Mouse (Mus musculus): ENCODE measurements around the gene Sergef. TPM values are rescaled to one million over a fixed set of nuclear protein-coding genes. Genes with fewer than 3 reads are reported as not detected.
A peak's percentile ranks its signal among the peaks of the same experiment; 100 is the strongest.
"Not testable (repeated sequence)": the region's sequence is repeated elsewhere in the genome, so short reads cannot be mapped to it uniquely, and the experiment has no call there.

Gene Sergef
- polyA plus RNA-seq, 1 experiment from 2014 or later: 9.7 TPM

- no peak overlapping the region for H3K9ac ChIP-seq
- no peak overlapping the region for H3K27ac ChIP-seq
- H3K4me2 ChIP-seq: no peak overlapping the region
- H3K9me3 ChIP-seq (replicated peaks): no peaks in the 10 kb centered on the region
- no peak for ATAC-seq
- H3K4me1 ChIP-seq: peaks cover 11% of the 10 kb centered on the region
- H3K36me3 ChIP-seq: no peaks in the 10 kb centered on the region
- peaks cover 5% of the 10 kb centered on the region; the same call in 1 of the 2 replicates for H3K27me3 ChIP-seq (replicated peaks)
- no peak overlapping the region for H3K4me3 ChIP-seq
- 16% methylated on average over 2 of the region's 2 CpGs for WGBS (ENCODE audit: insufficient replicate concordance)
Observed at GRCm38 (mm10) chr7:46652279-46652678, 12.7 kb upstream of the Sergef start.

- H3K4me3 ChIP-seq; ATAC-seq; H3K9me3 ChIP-seq (replicated peaks); H3K36me3 ChIP-seq; H3K27ac ChIP-seq; H3K4me2 ChIP-seq; H3K9ac ChIP-seq: not testable (repeated sequence)
- H3K27me3 ChIP-seq (replicated peaks): peaks cover 20% of the 10 kb centered on the region; the same call in 1 of the 2 replicates
- peaks cover 11% of the 10 kb centered on the region for H3K4me1 ChIP-seq
- 32% methylated on average over 5 of the region's 5 CpGs for WGBS (ENCODE audit: insufficient replicate concordance)
Observed at GRCm38 (mm10) chr7:46650231-46650630, 10.6 kb upstream of the Sergef start.

- no peak overlapping the region for H3K4me3 ChIP-seq
- no peak for ATAC-seq
- peaks cover 11% of the 10 kb centered on the region for H3K4me1 ChIP-seq
- no peak overlapping the region for H3K9ac ChIP-seq
- H3K36me3 ChIP-seq: no peaks in the 10 kb centered on the region
- no peak overlapping the region for H3K4me2 ChIP-seq
- no peaks in the 10 kb centered on the region for H3K9me3 ChIP-seq (replicated peaks)
- WGBS (ENCODE audit: insufficient replicate concordance): 52% methylated on average over 4 of the region's 4 CpGs
- H3K27ac ChIP-seq: no peak overlapping the region
- H3K27me3 ChIP-seq (replicated peaks): peaks cover 20% of the 10 kb centered on the region
Observed at GRCm38 (mm10) chr7:46648431-46649140, 9.0 kb upstream of the Sergef start.

- 49% methylated on average over 1 of the region's 1 CpGs for WGBS (ENCODE audit: insufficient replicate concordance)
- Histone ChIP-seq H3K4me3 (no peak overlapping the region), H3K4me1 (peaks cover 20% of the 10 kb centered on the region), H3K9ac (no peak overlapping the region), H3K4me2 (no peak overlapping the region), H3K36me3 (no peaks in the 10 kb centered on the region), H3K27me3 (replicated peaks) (peaks cover 35% of the 10 kb centered on the region), H3K27ac (no peak overlapping the region), H3K9me3 (replicated peaks) (no peaks in the 10 kb centered on the region)
- ATAC-seq: no peak
Observed at GRCm38 (mm10) chr7:46643172-46643571, 3.6 kb upstream of the Sergef start.

- ATAC-seq: no peak; the same call in 1 of the 2 replicates
- peak overlapping the region; percentile 97 for H3K4me2 ChIP-seq
- peaks cover 22% of the 10 kb centered on the region for H3K4me1 ChIP-seq
- peaks cover 15% of the 10 kb centered on the region for H3K27me3 ChIP-seq (replicated peaks)
- WGBS (ENCODE audit: insufficient replicate concordance): 21% methylated on average over 17 of the region's 17 CpGs
- H3K9me3 ChIP-seq (replicated peaks): no peaks in the 10 kb centered on the region
- H3K4me3 ChIP-seq: peak overlapping the region; percentile 78
- H3K9ac ChIP-seq: peak overlapping the region; percentile 42; the same call in 1 of the 2 replicates
- no peaks in the 10 kb centered on the region for H3K36me3 ChIP-seq
- no peak overlapping the region for H3K27ac ChIP-seq
Observed at GRCm38 (mm10) chr7:46640062-46640461, 455 bp upstream of the Sergef start.

- peak; percentile 1; the same call in 1 of the 2 replicates for ATAC-seq
- no peak overlapping the region for H3K27ac ChIP-seq
Observed at GRCm38 (mm10) chr7:46638889-46639691, 517 bp downstream of the Sergef start.

GRCm38 (mm10) chr7:46628375-46628975 is 11.1 kb downstream of the Sergef start:
- H3K36me3 ChIP-seq: peaks cover 23% of the 10 kb centered on the region
- no peak overlapping the region for H3K9ac ChIP-seq
- 71% methylated on average over 8 of the region's 8 CpGs for WGBS (ENCODE audit: insufficient replicate concordance)
- H3K4me1 ChIP-seq: peaks cover 6% of the 10 kb centered on the region
- no peak overlapping the region for H3K4me2 ChIP-seq
- ATAC-seq: no peak
- no peak overlapping the region for H3K27ac ChIP-seq
- H3K9me3 ChIP-seq (replicated peaks): no peaks in the 10 kb centered on the region
- no peaks in the 10 kb centered on the region for H3K27me3 ChIP-seq (replicated peaks)
- H3K4me3 ChIP-seq: no peak overlapping the region

More at GRCm38 (mm10) chr7:46638889-46639691, 517 bp downstream of the Sergef start:
- H3K27me3 ChIP-seq (replicated peaks): peaks cover 15% of the 10 kb centered on the region
- peak overlapping the region; percentile 83 for H3K9ac ChIP-seq
- 14% methylated on average over 32 of the region's 32 CpGs for WGBS (ENCODE audit: insufficient replicate concordance)
- no peaks in the 10 kb centered on the region for H3K9me3 ChIP-seq (replicated peaks)
- no peaks in the 10 kb centered on the region for H3K36me3 ChIP-seq
- H3K4me3 ChIP-seq: peak overlapping the region; percentile 78
- peaks cover 22% of the 10 kb centered on the region for H3K4me1 ChIP-seq
- peak overlapping the region; percentile 97 for H3K4me2 ChIP-seq

- Histone ChIP-seq H3K27me3 (replicated peaks) (no peaks in the 10 kb centered on the region), H3K4me1 (no peaks in the 10 kb centered on the region), H3K27ac (no peak overlapping the region), H3K9me3 (replicated peaks) (no peaks in the 10 kb centered on the region), H3K4me2 (no peak overlapping the region), H3K9ac (no peak overlapping the region), H3K36me3 (peaks cover 23% of the 10 kb centered on the region), H3K4me3 (no peak overlapping the region)
- ATAC-seq: no peak
- WGBS (ENCODE audit: insufficient replicate concordance): 78% methylated on average over 2 of the region's 3 CpGs
Observed at GRCm38 (mm10) chr7:46623979-46624378, 15.6 kb downstream of the Sergef start.

- Histone ChIP-seq H3K4me2 (no peak overlapping the region), H3K4me1 (peaks cover 3% of the 10 kb centered on the region; the same call in 1 of the 2 replicates), H3K27me3 (replicated peaks) (no peaks in the 10 kb centered on the region), H3K9ac (no peak overlapping the region), H3K9me3 (replicated peaks) (no peaks in the 10 kb centered on the region), H3K27ac (no peak overlapping the region), H3K36me3 (peaks cover 25% of the 10 kb centered on the region), H3K4me3 (no peak overlapping the region)
- ATAC-seq: no peak
- 86% methylated on average over 23 of the region's 23 CpGs for WGBS (ENCODE audit: insufficient replicate concordance)
Observed at GRCm38 (mm10) chr7:46618416-46619110, 21.0 kb downstream of the Sergef start.

- ATAC-seq: no peak
- H3K9ac ChIP-seq: no peak overlapping the region
- peaks cover 3% of the 10 kb centered on the region; the same call in 1 of the 2 replicates for H3K4me1 ChIP-seq
- H3K4me2 ChIP-seq: no peak overlapping the region
- 87% methylated on average over 7 of the region's 7 CpGs for WGBS (ENCODE audit: insufficient replicate concordance)
- peaks cover 24% of the 10 kb centered on the region for H3K36me3 ChIP-seq
- H3K4me3 ChIP-seq: no peak overlapping the region
- H3K27me3 ChIP-seq (replicated peaks): no peaks in the 10 kb centered on the region
- no peak overlapping the region for H3K27ac ChIP-seq
- no peaks in the 10 kb centered on the region for H3K9me3 ChIP-seq (replicated peaks)
Observed at GRCm38 (mm10) chr7:46616429-46617005, 23.1 kb downstream of the Sergef start.

- peak; percentile 54 for ATAC-seq
Observed at GRCm38 (mm10) chr7:46615256-46615977, 24.2 kb downstream of the Sergef start.

More at GRCm38 (mm10) chr7:46615256-46615977, 24.2 kb downstream of the Sergef start:
- no peak overlapping the region for H3K4me2 ChIP-seq
- H3K27me3 ChIP-seq (replicated peaks): no peaks in the 10 kb centered on the region
- H3K36me3 ChIP-seq: peaks cover 13% of the 10 kb centered on the region
- no peak overlapping the region for H3K27ac ChIP-seq
- peaks cover 3% of the 10 kb centered on the region; the same call in 1 of the 2 replicates for H3K4me1 ChIP-seq
- no peaks in the 10 kb centered on the region for H3K9me3 ChIP-seq (replicated peaks)
- H3K4me3 ChIP-seq: no peak overlapping the region
- WGBS (ENCODE audit: insufficient replicate concordance): 44% methylated on average over 5 of the region's 5 CpGs
- H3K9ac ChIP-seq: no peak overlapping the region
